Mouse (Mus musculus): ENCODE measurements around the gene Defb42. TPM values are rescaled to one million over a fixed set of nuclear protein-coding genes. Genes with fewer than 3 reads are reported as not detected.
A peak's percentile ranks its signal among the peaks of the same experiment; 100 is the strongest.

Defb42 gene
- polyA plus RNA-seq (2016; fragmentation: Nextera tagmentation; extraction: Ambion mirVana): not detected in 2 replicates

DNA sequence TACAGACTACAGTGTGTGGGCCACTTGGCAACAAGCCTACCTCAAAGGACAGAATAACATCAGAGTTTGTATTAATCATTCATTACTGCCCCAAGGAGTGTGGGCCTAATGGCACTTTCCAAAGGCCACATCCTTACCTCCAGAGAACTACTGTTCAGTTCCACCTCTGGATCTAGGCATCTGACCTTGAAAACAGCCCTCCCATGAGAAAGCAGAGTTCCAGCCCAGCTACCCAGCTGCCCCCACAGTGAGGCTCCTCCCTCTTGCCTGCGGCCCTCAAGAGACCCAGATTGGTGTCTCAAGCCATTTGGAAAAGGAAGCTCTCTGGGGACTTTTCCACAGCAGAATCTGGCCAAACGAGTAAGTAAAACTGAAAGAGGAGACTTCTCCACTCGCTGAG is at the start of gene Defb42:
Defb42 (plus strand) TSS at position 301 of the 400 bp plus-strand sequence.
- no peak for DNase-seq (ENCODE audit: extremely low spot score, low spot score)
- Histone ChIP-seq H3K9me3 (no peaks in the 10 kb centered on the region), H3K36me3 (replicated peaks) (no peaks in the 10 kb centered on the region), H3K27me3 (ENCODE audit: poor library complexity, severe bottlenecking) (no peaks in the 10 kb centered on the region), H3K27ac (no peak within 1 kb of the TSS), H3K4me3 (no peak within 1 kb of the TSS), H3K4me1 (no peaks in the 10 kb centered on the region)
- 76% methylated on average over 3 of the region's 3 CpGs for WGBS

- H3K27me3 ChIP-seq (ENCODE audit: poor library complexity, severe bottlenecking): no peaks in the 10 kb centered on the region
- no peaks in the 10 kb centered on the region for H3K36me3 ChIP-seq (replicated peaks)
- H3K4me1 ChIP-seq: 0 out of 2 replicates have a peak, but pooled peaks cover 6% of the 10 kb centered on the region
- no peak within 1 kb of the TSS for H3K27ac ChIP-seq
- DNase-seq (ENCODE audit: extremely low spot score, low spot score): no peak
- 92% methylated on average over 8 of the region's 8 CpGs for WGBS
- H3K4me3 ChIP-seq: no peak within 1 kb of the TSS
- H3K9me3 ChIP-seq: no peaks in the 10 kb centered on the region
Measured at GRCm38 (mm10) chr14:62997777-62998176, 49.0 kb upstream of the Defb42 start, which contains the start of gene Defb47. Gene Defb47 (plus strand): TSS chr14:62998077.

DNA sequence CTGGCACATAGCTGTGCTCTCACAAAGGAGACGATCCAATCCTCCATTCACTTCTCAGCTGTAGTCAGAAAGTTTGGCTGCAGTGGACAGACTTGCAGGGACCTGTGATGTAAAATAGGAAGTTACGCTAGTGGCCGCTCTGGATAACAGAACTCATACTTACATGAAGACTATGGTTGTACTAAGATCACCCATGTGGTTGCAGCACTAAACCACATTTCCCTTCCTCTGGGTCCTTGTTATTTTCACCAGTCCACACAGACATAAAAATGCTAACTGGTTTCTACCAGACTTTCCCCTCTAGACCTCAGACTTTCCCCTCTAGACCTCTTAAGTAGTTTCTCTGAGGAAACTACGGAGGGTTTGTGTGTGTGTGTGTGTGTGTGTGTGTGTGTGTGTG is 47.8 kb upstream of the Defb42 start:
- H3K27me3 ChIP-seq (ENCODE audit: poor library complexity, severe bottlenecking): no peaks in the 10 kb centered on the region
- H3K4me3 ChIP-seq: no peak overlapping the region
- no peaks in the 10 kb centered on the region for H3K9me3 ChIP-seq
- no peaks in the 10 kb centered on the region for H3K4me1 ChIP-seq
- no peaks in the 10 kb centered on the region for H3K36me3 ChIP-seq (replicated peaks)
- DNase-seq (ENCODE audit: extremely low spot score, low spot score): no peak
- H3K27ac ChIP-seq: no peak overlapping the region
- WGBS: 87% methylated on average over 4 of the region's 4 CpGs

- 93% methylated on average over 2 of the region's 2 CpGs for WGBS
- Histone ChIP-seq H3K4me3 (no peak overlapping the region), H3K36me3 (replicated peaks) (no peaks in the 10 kb centered on the region), H3K9me3 (no peaks in the 10 kb centered on the region), H3K4me1 (no peaks in the 10 kb centered on the region), H3K27ac (no peak overlapping the region), H3K27me3 (ENCODE audit: poor library complexity, severe bottlenecking) (no peaks in the 10 kb centered on the region)
- no peak for DNase-seq (ENCODE audit: extremely low spot score, low spot score)
Measured at GRCm38 (mm10) chr14:63002588-63002987, 44.2 kb upstream of the Defb42 start.

- no peaks in the 10 kb centered on the region for H3K27me3 ChIP-seq (ENCODE audit: poor library complexity, severe bottlenecking)
- WGBS: 95% methylated on average over 5 of the region's 5 CpGs
- H3K27ac ChIP-seq: no peak within 1 kb of the TSS
- H3K4me3 ChIP-seq: no peak within 1 kb of the TSS
- DNase-seq (ENCODE audit: extremely low spot score, low spot score): no peak
- H3K9me3 ChIP-seq: no peaks in the 10 kb centered on the region
- H3K36me3 ChIP-seq (replicated peaks): no peaks in the 10 kb centered on the region
- no peaks in the 10 kb centered on the region for H3K4me1 ChIP-seq
Measured at GRCm38 (mm10) chr14:63011471-63011870, 35.3 kb upstream of the Defb42 start, which contains the start of gene Defb43. Gene Defb43 (plus strand): TSS chr14:63011771.

GRCm38 (mm10) chr14:63013082-63013481 is 33.7 kb upstream of the Defb42 start:
- WGBS: 94% methylated on average over 4 of the region's 4 CpGs
- no peaks in the 10 kb centered on the region for H3K4me1 ChIP-seq
- no peak overlapping the region for H3K27ac ChIP-seq

DNA sequence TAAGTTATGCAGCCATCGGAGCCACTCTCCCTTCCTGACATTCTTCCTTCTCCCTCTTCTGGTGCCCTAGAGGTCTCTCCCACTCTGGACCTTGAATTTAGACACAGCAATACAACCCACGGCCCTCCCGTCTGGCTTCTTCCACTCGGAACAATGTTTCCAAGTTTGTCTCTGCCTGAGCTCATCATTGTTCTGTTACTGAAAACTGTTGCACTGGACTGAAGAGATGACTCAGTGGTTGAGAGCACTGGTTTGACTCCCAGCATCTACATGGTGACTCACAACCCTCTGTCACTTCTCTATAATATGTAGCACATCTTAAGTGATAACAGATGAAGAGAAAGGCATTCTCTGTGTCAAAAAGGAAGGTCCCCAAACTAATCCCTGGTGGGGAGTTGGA is 32.1 kb upstream of the Defb42 start:
- H3K4me1 ChIP-seq: no peaks in the 10 kb centered on the region
- DNase-seq (ENCODE audit: extremely low spot score, low spot score): no peak
- H3K4me3 ChIP-seq: no peak overlapping the region
- H3K9me3 ChIP-seq: no peaks in the 10 kb centered on the region
- no peaks in the 10 kb centered on the region for H3K36me3 ChIP-seq (replicated peaks)
- no peaks in the 10 kb centered on the region for H3K27me3 ChIP-seq (ENCODE audit: poor library complexity, severe bottlenecking)
- no peak overlapping the region for H3K27ac ChIP-seq
- 92% methylated on average over 4 of the region's 4 CpGs for WGBS

More at GRCm38 (mm10) chr14:63013082-63013481, 33.7 kb upstream of the Defb42 start:
- DNase-seq (ENCODE audit: extremely low spot score, low spot score): no peak
- H3K9me3 ChIP-seq: no peaks in the 10 kb centered on the region
- no peak overlapping the region for H3K4me3 ChIP-seq
- H3K27me3 ChIP-seq (ENCODE audit: poor library complexity, severe bottlenecking): no peaks in the 10 kb centered on the region
- H3K36me3 ChIP-seq (replicated peaks): no peaks in the 10 kb centered on the region

GRCm38 (mm10) chr14:63020524-63021156 is 26.2 kb upstream of the Defb42 start:
- Histone ChIP-seq H3K9me3 (no peaks in the 10 kb centered on the region), H3K27ac (no peak overlapping the region), H3K36me3 (replicated peaks) (no peaks in the 10 kb centered on the region), H3K27me3 (ENCODE audit: poor library complexity, severe bottlenecking) (no peaks in the 10 kb centered on the region), H3K4me1 (no peaks in the 10 kb centered on the region), H3K4me3 (no peak overlapping the region)
- WGBS: 59% methylated on average over 6 of the region's 6 CpGs
- DNase-seq (ENCODE audit: extremely low spot score, low spot score): no peak

DNA sequence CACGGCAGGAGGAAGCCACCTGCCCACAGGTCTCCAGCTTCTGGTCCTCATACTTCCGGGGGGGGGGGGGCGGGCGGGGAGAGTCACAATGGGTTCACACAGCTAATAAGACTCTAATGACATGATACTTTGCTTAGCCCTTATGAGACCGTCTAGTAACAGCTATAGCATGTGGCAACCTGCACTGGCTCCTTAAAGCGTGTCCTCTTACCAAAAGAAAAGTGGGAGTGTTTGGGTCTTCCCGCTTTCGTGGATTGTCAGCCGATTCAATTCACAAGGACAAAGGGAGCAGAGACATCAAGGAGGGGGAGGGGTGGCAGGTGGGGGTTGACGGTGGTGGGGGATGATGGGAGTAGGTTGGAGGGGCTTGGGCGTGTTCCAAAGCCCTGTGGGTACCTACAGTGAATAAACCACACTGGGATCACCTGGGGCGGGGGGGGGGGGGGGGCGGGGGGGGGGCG is 3.1 kb downstream of the Defb42 start, which contains the start of gene Defb30:
Defb30 (minus strand) TSS at position 51 of the 461 bp plus-strand sequence.
- H3K36me3 ChIP-seq (replicated peaks): no peaks in the 10 kb centered on the region
- no peak for DNase-seq (ENCODE audit: extremely low spot score, low spot score)
- no peaks in the 10 kb centered on the region for H3K9me3 ChIP-seq
- 82% methylated on average over 10 of the region's 14 CpGs for WGBS
- no peak within 1 kb of the TSS for H3K27ac ChIP-seq
- H3K4me3 ChIP-seq: no peak within 1 kb of the TSS
- H3K4me1 ChIP-seq: peaks cover 5% of the 10 kb centered on the region
- H3K27me3 ChIP-seq (ENCODE audit: poor library complexity, severe bottlenecking): no peaks in the 10 kb centered on the region

DNA sequence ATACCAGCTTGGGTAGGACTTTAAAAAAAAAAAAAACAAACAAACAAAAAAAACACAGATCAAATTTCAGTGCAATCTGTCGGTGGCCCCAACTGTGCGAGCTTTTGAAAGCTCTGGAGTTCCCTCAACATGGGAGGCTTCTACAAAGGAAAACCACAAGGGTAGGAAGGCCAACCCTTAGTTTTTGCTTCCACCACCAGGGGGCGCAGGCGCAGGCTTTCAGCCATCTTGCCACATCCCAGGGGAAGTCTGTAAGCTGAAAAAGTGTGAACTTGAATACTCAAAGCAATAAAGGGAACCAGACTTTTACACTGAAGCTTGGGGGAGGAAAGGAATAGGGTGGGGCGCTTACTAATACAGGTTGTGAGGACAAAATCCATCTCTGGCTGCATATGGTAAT is 4.0 kb downstream of the Defb42 start:
- Histone ChIP-seq H3K4me1 (peaks cover 7% of the 10 kb centered on the region), H3K36me3 (replicated peaks) (no peaks in the 10 kb centered on the region), H3K4me3 (no peak overlapping the region), H3K9me3 (no peaks in the 10 kb centered on the region), H3K27me3 (ENCODE audit: poor library complexity, severe bottlenecking) (no peaks in the 10 kb centered on the region), H3K27ac (no peak overlapping the region)
- WGBS: 32% methylated on average over 5 of the region's 5 CpGs
- DNase-seq (ENCODE audit: extremely low spot score, low spot score): peak; percentile 64

GRCm38 (mm10) chr14:63054729-63055128 is 7.9 kb downstream of the Defb42 start:
- Histone ChIP-seq H3K9me3 (no peaks in the 10 kb centered on the region), H3K4me1 (peaks cover 7% of the 10 kb centered on the region), H3K27ac (peak overlapping the region; percentile 21; the same call in 1 of the 2 replicates), H3K27me3 (ENCODE audit: poor library complexity, severe bottlenecking) (no peaks in the 10 kb centered on the region), H3K36me3 (replicated peaks) (no peaks in the 10 kb centered on the region), H3K4me3 (no peak overlapping the region)
- DNase-seq (ENCODE audit: extremely low spot score, low spot score): no peak
- WGBS: 39% methylated on average over 6 of the region's 6 CpGs

GRCm38 (mm10) chr14:63060361-63060760 is 13.6 kb downstream of the Defb42 start:
- Histone ChIP-seq H3K36me3 (replicated peaks) (no peaks in the 10 kb centered on the region), H3K27me3 (ENCODE audit: poor library complexity, severe bottlenecking) (no peaks in the 10 kb centered on the region), H3K9me3 (no peaks in the 10 kb centered on the region), H3K4me3 (no peak overlapping the region), H3K27ac (no peak overlapping the region), H3K4me1 (no peaks in the 10 kb centered on the region)
- 87% methylated on average over 10 of the region's 10 CpGs for WGBS
- no peak for DNase-seq (ENCODE audit: extremely low spot score, low spot score)

DNA sequence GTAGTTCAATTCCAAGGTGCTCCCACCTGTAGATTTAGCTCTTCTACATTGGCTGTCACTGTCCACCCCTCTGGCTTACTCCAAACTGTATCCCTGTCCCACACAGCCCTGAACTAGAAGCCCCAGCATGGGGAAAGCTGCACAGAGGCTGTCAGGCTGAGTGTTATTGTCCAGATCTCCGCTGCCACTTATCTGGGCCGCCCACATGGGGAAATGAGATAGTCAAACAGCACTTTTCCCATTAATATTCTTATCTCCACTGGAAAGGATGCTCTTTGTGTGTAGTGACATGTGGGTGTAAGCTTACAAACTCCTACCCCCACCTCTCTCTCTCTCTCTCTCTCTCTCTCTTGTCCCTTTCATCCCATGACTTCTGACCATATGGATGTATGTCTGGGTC is 15.4 kb downstream of the Defb42 start:
- H3K27ac ChIP-seq: no peak overlapping the region
- DNase-seq (ENCODE audit: extremely low spot score, low spot score): no peak

More for the DNA sequence above, 15.4 kb downstream of the Defb42 start:
- Histone ChIP-seq H3K9me3 (no peaks in the 10 kb centered on the region), H3K4me1 (peaks cover 4% of the 10 kb centered on the region; the same call in 1 of the 2 replicates), H3K36me3 (replicated peaks) (no peaks in the 10 kb centered on the region), H3K27me3 (ENCODE audit: poor library complexity, severe bottlenecking) (no peaks in the 10 kb centered on the region), H3K4me3 (no peak overlapping the region)
- WGBS: 87% methylated on average over 2 of the region's 2 CpGs

Data from forebrain, embryonic 10.5 days (tissue).